ENCODE assay signal across 29 mouse cellular contexts in genomic region chr10:77299194-77299593, GRCm38 (mm10). TPM values are rescaled to one million over a fixed set of nuclear protein-coding genes. Genes with fewer than 3 reads are reported as not detected.
DNase-seq lines count a peak whose midpoint lies in the region; ATAC-seq and TF ChIP-seq lines count a peak whose summit lies in the region.
"Had no signal": no experiment of that assay in that cellular context is flagged by ENCODE, and none has a peak within 500 bp of the region (broad histone marks: within the 10 kb centered on the region; RNA-seq: fewer than 3 reads in every experiment).

No protein-coding gene starts in this region.

- peak; percentile 33; the same call in 1 of the 2 replicates for ATAC-seq in liver, embryonic 11.5 days (replicated peaks; ENCODE audit: low FRiP score)
- peak; percentile 44; the same call in 1 of the 2 replicates for ATAC-seq in liver, embryonic 13.5 days (ENCODE audit: low read depth)
- ATAC-seq: forebrain, embryonic 16.5 days; hindbrain, postnatal 0 days; inflammation-experienced regulatory T-cells, adult 6 months had no signal

- no peak overlapping the region for H3K4me3 ChIP-seq in liver, embryonic 11.5 days (ENCODE audit: low read depth, low read length)
- H3K4me3 ChIP-seq in bone marrow, adult 2 months (replicated peaks; ENCODE audit: control insufficient read depth, low read depth, low read length) = no peak overlapping the region
- no peak overlapping the region for H3K4me3 ChIP-seq in liver, embryonic 13.5 days (replicated peaks)
- H3K4me3 ChIP-seq in gastrocnemius, adult 2 months = no peak overlapping the region
- H3K4me3 ChIP-seq: embryonic facial prominence, embryonic 10.5 days; embryonic facial prominence, embryonic 13.5 days; forebrain, embryonic 12.5 days; heart, embryonic 13.5 days had no signal

- intact Hi-C loops in gastrocnemius, adult 2 months (cut with DNase I) = no loop called here

- no peak overlapping the region for H3K27ac ChIP-seq in liver, embryonic 11.5 days (ENCODE audit: low read depth, low read length)
- H3K27ac ChIP-seq in bone marrow, adult 2 months (ENCODE audit: control insufficient read depth, insufficient read depth, low read depth, low read length, poor library complexity) = peak overlapping the region; percentile 18; the same call in 1 of the 2 replicates
- H3K27ac ChIP-seq in liver, embryonic 13.5 days = peak overlapping the region; percentile 86; the same call in 1 of the 2 replicates
- H3K27ac ChIP-seq in gastrocnemius, adult 2 months = no peak overlapping the region
- H3K27ac ChIP-seq: embryonic facial prominence, embryonic 10.5 days; embryonic facial prominence, embryonic 13.5 days; forebrain, embryonic 12.5 days; heart, embryonic 13.5 days; hindbrain, embryonic 14.5 days; hindbrain, postnatal 0 days had no signal

- peaks cover 38% of the 10 kb centered on the region for H3K4me1 ChIP-seq in liver, embryonic 11.5 days (replicated peaks; ENCODE audit: control insufficient read depth, insufficient read depth, low read length)
- H3K4me1 ChIP-seq in bone marrow, adult 2 months (ENCODE audit: control insufficient read depth, insufficient read depth, low read length) = peaks cover 4% of the 10 kb centered on the region
- peaks cover 54% of the 10 kb centered on the region for H3K4me1 ChIP-seq in liver, embryonic 13.5 days (replicated peaks)
- H3K4me1 ChIP-seq: embryonic facial prominence, embryonic 10.5 days; embryonic facial prominence, embryonic 13.5 days; forebrain, embryonic 12.5 days had no signal

- no peak overlapping the region for H3K9ac ChIP-seq in liver, embryonic 11.5 days (ENCODE audit: low read depth, low read length)
- peak overlapping the region; percentile 26 for H3K9ac ChIP-seq in liver, embryonic 13.5 days
- H3K9ac ChIP-seq: embryonic facial prominence, embryonic 13.5 days; forebrain, embryonic 12.5 days; heart, embryonic 13.5 days; hindbrain, embryonic 14.5 days had no signal

- H3K36me3 ChIP-seq in liver, embryonic 11.5 days (ENCODE audit: control insufficient read depth, insufficient read depth, low read length) = no peaks in the 10 kb centered on the region
- H3K36me3 ChIP-seq in liver, embryonic 13.5 days = no peaks in the 10 kb centered on the region
- H3K36me3 ChIP-seq: G1E had no signal

- no peaks in the 10 kb centered on the region for H3K27me3 ChIP-seq in liver, embryonic 11.5 days (replicated peaks; ENCODE audit: control insufficient read depth, insufficient read depth, low read length)
- H3K27me3 ChIP-seq in liver, embryonic 13.5 days = no peaks in the 10 kb centered on the region
- H3K27me3 ChIP-seq: CH12.LX; embryonic facial prominence, embryonic 13.5 days; forebrain, embryonic 12.5 days; heart, embryonic 13.5 days had no signal

- no peak for TF ChIP-seq POLR2A in bone marrow, adult 2 months (IDR thresholded peaks at IDR 0.05; ENCODE audit: borderline replicate concordance, control insufficient read depth, low read depth, low read length)

- no peak for TF ChIP-seq CTCF in bone marrow, adult 2 months (IDR thresholded peaks at IDR 0.05; ENCODE audit: control insufficient read depth, insufficient read depth, low read length)
- TF ChIP-seq CTCF in gastrocnemius, adult 2 months (IDR thresholded peaks at IDR 0.05) = no peak

- H3K9me3 ChIP-seq in liver, embryonic 11.5 days (ENCODE audit: control insufficient read depth, low read length) = no peaks in the 10 kb centered on the region
- H3K9me3 ChIP-seq in liver, embryonic 13.5 days (replicated peaks) = no peaks in the 10 kb centered on the region
- H3K9me3 ChIP-seq: embryonic facial prominence, embryonic 10.5 days; embryonic facial prominence, embryonic 13.5 days; forebrain, embryonic 12.5 days; G1E; heart, embryonic 13.5 days had no signal

- no peak for DNase-seq in liver, embryonic 11.5 days (ENCODE audit: low spot score)
- DNase-seq in liver = no peak
- no peak for DNase-seq in liver, embryonic 13.5 days
- DNase-seq in gastrocnemius, adult 8-10 months (ENCODE audit: low spot score in 2 of 2) = no peak
- no peak for DNase-seq in retina, embryonic 14.5 days (ENCODE audit: low spot score)
- no peak for DNase-seq in gastrocnemius, adult 2 months
- DNase-seq: adrenal gland, adult 2 months; adrenal gland, postnatal 14 days; B cell, adult 2 months; cerebellum, adult 11-12 months; cerebellum, adult 8-10 months; cerebellum, postnatal 10 days; cerebellum, postnatal 36 days; embryo, embryonic 11 days; gastrocnemius, postnatal 25 days; heart, adult 18-20 months; heart, postnatal 14 days; heart, postnatal 4 days had no signal

- WGBS in liver, embryonic 11.5 days = 77% methylated on average over 2 of the region's 2 CpGs
- 68% methylated on average over 2 of the region's 2 CpGs for WGBS in bone marrow, adult 2 months
- 37% methylated on average over 2 of the region's 2 CpGs for WGBS in liver, embryonic 13.5 days (ENCODE audit: insufficient replicate concordance)

- H3K4me2 ChIP-seq in liver, embryonic 11.5 days = no peak overlapping the region
- H3K4me2 ChIP-seq in liver, embryonic 13.5 days = peak overlapping the region; percentile 7; the same call in 1 of the 2 replicates
- H3K4me2 ChIP-seq: embryonic facial prominence, embryonic 13.5 days; forebrain, embryonic 12.5 days; heart, embryonic 13.5 days; hindbrain, embryonic 14.5 days had no signal

RNA-seq across cellular contexts. Expression of gene Pofut2, which starts 40.2 kb away (rescaled TPM):
- polyA plus RNA-seq in liver, embryonic 11.5 days (2014; fragmentation: Nextera tagmentation; extraction: Ambion mirVana) = 66.8 and 71.9 TPM in 2 replicates
- 4.2 and 8.4 TPM in 2 replicates for polyA plus RNA-seq in bone marrow, adult 2 months (2011; ENCODE audit: insufficient read depth, insufficient read length, low replicate concordance, missing spikeins)
- polyA plus RNA-seq in liver, embryonic 13.5 days (2015; fragmentation: Nextera tagmentation; extraction: Ambion mirVana) = 29.7 and 30.2 TPM in 2 replicates
- total RNA-seq in gastrocnemius, adult 8-10 months (2022) = 10 to 100 TPM; 22.7 to 29.5 (median 23.8) TPM
- 10 to 100 TPM; 21.9 to 25.2 TPM for total RNA-seq in gastrocnemius, adult 2 months (2021)

Comparison
In these comparisons a context has a peak if more than half of its experiments do, and no peak if none do; other contexts are left out.
1. H3K27ac ChIP-seq: peak in bone marrow, adult 2 months (single experiment) and liver, embryonic 13.5 days (single experiment); none in liver, embryonic 11.5 days (single experiment) and gastrocnemius, adult 2 months (single experiment).